Mouse (Mus musculus) hindbrain, embryonic 12.5 days (tissue): ENCODE measurements around the gene Figla. TPM values are rescaled to one million over a fixed set of nuclear protein-coding genes. Genes with fewer than 3 reads are reported as not detected.
"Not testable (repeated sequence)": the region's sequence is repeated elsewhere in the genome, so short reads cannot be mapped to it uniquely, and the experiment has no call there.

Experiments used
- ATAC-seq: fragments of 200-750 bp; cut with Nextera tagmentation; 2 replicates; pipeline ENCODE4 v1.8.0; 2017; ENCODE audit warnings: moderate TSS enrichment; ENCODE audit not compliant: low FRiP score
- H3K27ac ChIP-seq: fragments of 300-500 bp; sonication (generic); 2 replicates; pipeline ENCODE4 v1.5.1; 2016; ENCODE audit warnings: mild to moderate bottlenecking
- H3K27me3 ChIP-seq: fragments of 300-500 bp; sonication (generic); 2 replicates; pipeline ENCODE4 v1.6.1; 2016; ENCODE audit warnings: mild to moderate bottlenecking
- H3K36me3 ChIP-seq: fragments of 300-500 bp; sonication (generic); 2 replicates; pipeline ENCODE4 v1.6.1; 2016; ENCODE audit warnings: mild to moderate bottlenecking
- H3K4me1 ChIP-seq: fragments of 300-500 bp; sonication (generic); 2 replicates; pipeline ENCODE4 v1.6.1; 2016
- H3K4me2 ChIP-seq: fragments of 300-500 bp; sonication (generic); replicated peaks from 2 replicates; pipeline ENCODE4 v1.6.1; 2016; ENCODE audit warnings: mild to moderate bottlenecking
- H3K4me3 ChIP-seq: fragments of 300-500 bp; sonication (generic); 2 replicates; pipeline ENCODE4 v1.5.1; 2016; ENCODE audit warnings: mild to moderate bottlenecking
- H3K9ac ChIP-seq: fragments of 300-500 bp; sonication (generic); 2 replicates; pipeline ENCODE4 v1.6.1; 2016; ENCODE audit warnings: mild to moderate bottlenecking, moderate library complexity
- H3K9me3 ChIP-seq: fragments of 300-500 bp; sonication (generic); replicated peaks from 2 replicates; pipeline ENCODE4 v1.6.1; 2016; ENCODE audit warnings: mild to moderate bottlenecking
- WGBS: fragments of 180-500 bp; shearing (Covaris S2); methylation state at CpG from one replicate; pipeline ENCODE4 v1.1.7; 2016; 5-methylcytosine and 5-hydroxymethylcytosine counted together
- polyA plus RNA-seq: library from polyadenylated mRNA; unstranded; fragments of >200 nt; fragmentation: Nextera tagmentation; extraction: Ambion mirVana; gene quantifications from 2 replicates; pipeline ENCODE4 v1.2.1, GENCODE M21; 2016

Figla gene
- polyA plus RNA-seq, result not detected in 2 replicates

GRCm38 (mm10) chr6:86015871-86016270 is at the start of gene Figla:
Gene Figla (plus strand): TSS chr6:86016171.
- 91% methylated on average over 9 of the region's 9 CpGs for WGBS
- H3K36me3 ChIP-seq, result no peaks in the 10 kb centered on the region
- no peaks in the 10 kb centered on the region for H3K27me3 ChIP-seq
- H3K9me3 ChIP-seq, result no peaks in the 10 kb centered on the region
- no peak for ATAC-seq
- no peak within 1 kb of the TSS for H3K9ac ChIP-seq
- no peak within 1 kb of the TSS for H3K4me3 ChIP-seq
- no peaks in the 10 kb centered on the region for H3K4me1 ChIP-seq
- no peak within 1 kb of the TSS for H3K27ac ChIP-seq
- H3K4me2 ChIP-seq, result no peak within 1 kb of the TSS

GRCm38 (mm10) chr6:85966686-85967085 is 49.3 kb upstream of the Figla start:
- no peak overlapping the region for H3K9ac ChIP-seq
- no peaks in the 10 kb centered on the region; the same call in 1 of the 2 replicates for H3K27me3 ChIP-seq
- WGBS, result 83% methylated on average over 4 of the region's 4 CpGs
- H3K9me3 ChIP-seq, result no peaks in the 10 kb centered on the region
- no peak overlapping the region for H3K4me3 ChIP-seq
- ATAC-seq, result no peak
- H3K4me2 ChIP-seq, result no peak overlapping the region
- no peaks in the 10 kb centered on the region for H3K36me3 ChIP-seq
- H3K27ac ChIP-seq, result no peak overlapping the region
- no peaks in the 10 kb centered on the region for H3K4me1 ChIP-seq

GRCm38 (mm10) chr6:85969889-85970288 is 46.1 kb upstream of the Figla start:
- Histone ChIP-seq H3K27ac (no peak overlapping the region), H3K4me1 (no peaks in the 10 kb centered on the region), H3K36me3 (no peaks in the 10 kb centered on the region), H3K4me2 (no peak overlapping the region), H3K9me3 (no peaks in the 10 kb centered on the region), H3K27me3 (no peaks in the 10 kb centered on the region; the same call in 1 of the 2 replicates), H3K9ac (no peak overlapping the region), H3K4me3 (no peak overlapping the region)
- 81% methylated on average over 2 of the region's 2 CpGs for WGBS
- ATAC-seq, result no peak

GRCm38 (mm10) chr6:85972699-85973098 is 43.3 kb upstream of the Figla start:
- no peak overlapping the region for H3K4me3 ChIP-seq
- no peak overlapping the region for H3K27ac ChIP-seq
- H3K4me2 ChIP-seq, result no peak overlapping the region
- H3K27me3 ChIP-seq, result no peaks in the 10 kb centered on the region
- H3K4me1 ChIP-seq, result no peaks in the 10 kb centered on the region
- no peak overlapping the region for H3K9ac ChIP-seq
- no peak for ATAC-seq
- WGBS, result 77% methylated on average over 3 of the region's 3 CpGs
- H3K36me3 ChIP-seq, result no peaks in the 10 kb centered on the region
- no peaks in the 10 kb centered on the region for H3K9me3 ChIP-seq

GRCm38 (mm10) chr6:85973336-85973735 is 42.6 kb upstream of the Figla start:
- no peak overlapping the region for H3K4me2 ChIP-seq
- H3K27me3 ChIP-seq, result no peaks in the 10 kb centered on the region
- WGBS, result 85% methylated on average over 3 of the region's 3 CpGs
- H3K4me3 ChIP-seq, result no peak overlapping the region
- H3K4me1 ChIP-seq, result no peaks in the 10 kb centered on the region
- H3K9me3 ChIP-seq, result no peaks in the 10 kb centered on the region
- no peak overlapping the region for H3K27ac ChIP-seq
- no peak overlapping the region for H3K9ac ChIP-seq
- H3K36me3 ChIP-seq, result no peaks in the 10 kb centered on the region
- no peak for ATAC-seq

GRCm38 (mm10) chr6:85974941-85975617 is 40.9 kb upstream of the Figla start:
- no peak overlapping the region for H3K4me3 ChIP-seq
- H3K9ac ChIP-seq, result no peak overlapping the region
- WGBS, result 61% methylated on average over 10 of the region's 10 CpGs
- H3K4me1 ChIP-seq, result no peaks in the 10 kb centered on the region
- H3K4me2 ChIP-seq, result no peak overlapping the region
- no peaks in the 10 kb centered on the region for H3K27me3 ChIP-seq
- no peak overlapping the region for H3K27ac ChIP-seq
- no peaks in the 10 kb centered on the region for H3K9me3 ChIP-seq
- no peak for ATAC-seq
- H3K36me3 ChIP-seq, result no peaks in the 10 kb centered on the region

GRCm38 (mm10) chr6:85975761-85976160 is 40.2 kb upstream of the Figla start:
- 72% methylated on average over 1 of the region's 1 CpGs for WGBS
- no peaks in the 10 kb centered on the region for H3K36me3 ChIP-seq
- H3K4me3 ChIP-seq, result no peak overlapping the region
- no peak overlapping the region for H3K27ac ChIP-seq
- H3K9me3 ChIP-seq, result no peaks in the 10 kb centered on the region
- H3K27me3 ChIP-seq, result no peaks in the 10 kb centered on the region
- no peak for ATAC-seq
- H3K9ac ChIP-seq, result no peak overlapping the region
- no peak overlapping the region for H3K4me2 ChIP-seq
- no peaks in the 10 kb centered on the region for H3K4me1 ChIP-seq

- H3K36me3 ChIP-seq, result no peaks in the 10 kb centered on the region
- H3K4me3 ChIP-seq, result no peak overlapping the region
- H3K27me3 ChIP-seq, result no peaks in the 10 kb centered on the region
- H3K9me3 ChIP-seq, result no peaks in the 10 kb centered on the region
- H3K4me1 ChIP-seq, result no peaks in the 10 kb centered on the region
- H3K27ac ChIP-seq, result no peak overlapping the region
- no peak for ATAC-seq
- 91% methylated on average over 5 of the region's 5 CpGs for WGBS
- H3K4me2 ChIP-seq, result no peak overlapping the region
- no peak overlapping the region for H3K9ac ChIP-seq
These were observed 39.7 kb upstream of the Figla start for GRCm38 (mm10) chr6:85976242-85976641.

- H3K9me3 ChIP-seq, H3K4me1 ChIP-seq, H3K27me3 ChIP-seq, H3K4me2 ChIP-seq, H3K4me3 ChIP-seq, H3K27ac ChIP-seq, ATAC-seq, H3K36me3 ChIP-seq, H3K9ac ChIP-seq: not testable (repeated sequence)
- WGBS, result 79% methylated on average over 4 of the region's 4 CpGs
These were observed 37.2 kb upstream of the Figla start for GRCm38 (mm10) chr6:85978736-85979135.

GRCm38 (mm10) chr6:85984351-85984750 is 31.6 kb upstream of the Figla start:
- H3K4me3 ChIP-seq, result no peak overlapping the region
- H3K27ac ChIP-seq, result no peak overlapping the region
- 75% methylated on average over 8 of the region's 8 CpGs for WGBS
- no peak for ATAC-seq
- no peaks in the 10 kb centered on the region for H3K36me3 ChIP-seq
- no peak overlapping the region for H3K9ac ChIP-seq
- H3K9me3 ChIP-seq, result no peaks in the 10 kb centered on the region
- H3K4me2 ChIP-seq, result no peak overlapping the region
- H3K4me1 ChIP-seq, result no peaks in the 10 kb centered on the region
- H3K27me3 ChIP-seq, result no peaks in the 10 kb centered on the region

GRCm38 (mm10) chr6:85989570-85989969 is 26.4 kb upstream of the Figla start:
- not testable (repeated sequence) for H3K4me2 ChIP-seq, H3K9ac ChIP-seq, H3K9me3 ChIP-seq, H3K27ac ChIP-seq, H3K36me3 ChIP-seq, ATAC-seq, H3K4me1 ChIP-seq, H3K4me3 ChIP-seq, H3K27me3 ChIP-seq
- 90% methylated on average over 5 of the region's 5 CpGs for WGBS

GRCm38 (mm10) chr6:85990774-85991173 is 25.2 kb upstream of the Figla start:
- not testable (repeated sequence) for H3K4me1 ChIP-seq, H3K27ac ChIP-seq, H3K9me3 ChIP-seq, H3K4me2 ChIP-seq, H3K36me3 ChIP-seq, H3K4me3 ChIP-seq, H3K9ac ChIP-seq, H3K27me3 ChIP-seq, ATAC-seq
- 89% methylated on average over 5 of the region's 5 CpGs for WGBS

- H3K27me3 ChIP-seq, result no peaks in the 10 kb centered on the region
- no peaks in the 10 kb centered on the region for H3K4me1 ChIP-seq
- H3K9me3 ChIP-seq, result 0 out of 2 replicates have a peak, but pooled peaks cover 3% of the 10 kb centered on the region
- H3K27ac ChIP-seq, result no peak overlapping the region
- ATAC-seq, result no peak
- 75% methylated on average over 18 of the region's 18 CpGs for WGBS
- no peak overlapping the region for H3K4me2 ChIP-seq
- no peak overlapping the region for H3K4me3 ChIP-seq
- H3K36me3 ChIP-seq, result no peaks in the 10 kb centered on the region
- H3K9ac ChIP-seq, result no peak overlapping the region
These were observed 12.5 kb upstream of the Figla start for GRCm38 (mm10) chr6:86003405-86003925.
